Mouse (Mus musculus) T-helper 1 cell (primary cell): ENCODE results near the gene Atp6v1a.

Experiments
- in situ Hi-C: fragments of 300-600 bp; cut with MboI, MseI; formaldehyde crosslinking; loops from one replicate; pipeline ENCODE4 v1.15.1; 2025; ENCODE audit warnings: high pct_unique_total_duplicates

Gene Atp6v1a

DNA sequence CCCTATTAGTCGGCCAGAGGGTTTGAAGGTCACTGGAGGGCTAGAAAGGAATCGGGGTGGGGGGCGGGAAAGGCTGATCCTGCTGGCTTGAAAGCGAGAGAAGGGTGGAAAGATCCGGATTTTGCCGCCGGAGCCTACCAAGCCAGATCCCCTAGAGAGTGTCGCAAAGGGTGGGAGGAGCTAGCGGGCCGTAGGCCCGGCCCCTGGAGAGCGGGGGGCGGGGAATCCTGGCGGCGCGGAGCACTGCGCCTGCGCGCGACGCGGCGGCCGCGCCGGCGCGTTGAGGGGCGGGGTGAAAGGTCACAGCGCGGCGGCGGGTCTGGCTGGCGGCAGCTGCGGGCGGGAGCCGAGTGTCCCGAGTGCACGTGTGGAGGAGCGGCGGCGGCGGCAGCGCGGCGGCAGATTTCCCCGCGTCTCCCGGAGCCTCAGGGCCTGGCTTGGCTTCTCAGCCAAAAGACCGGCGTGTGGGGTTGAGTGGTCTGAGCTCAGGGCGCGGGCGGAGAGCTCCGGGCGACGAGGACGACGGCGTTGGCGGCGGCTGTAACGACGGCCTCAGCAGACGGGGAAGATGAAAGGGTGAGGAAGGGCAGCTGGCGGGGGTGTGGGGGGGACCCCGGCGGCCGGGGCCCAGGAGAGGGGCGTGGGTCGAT lies at the start of gene Atp6v1a, which contains the start of gene Naa50:
Gene Atp6v1a (minus strand): TSS at position 170 of the 650 bp plus-strand sequence.
Gene Naa50 (plus strand): TSS at position 295 of the 650 bp plus-strand sequence.
- in situ Hi-C loops, result no loop called here

DNA sequence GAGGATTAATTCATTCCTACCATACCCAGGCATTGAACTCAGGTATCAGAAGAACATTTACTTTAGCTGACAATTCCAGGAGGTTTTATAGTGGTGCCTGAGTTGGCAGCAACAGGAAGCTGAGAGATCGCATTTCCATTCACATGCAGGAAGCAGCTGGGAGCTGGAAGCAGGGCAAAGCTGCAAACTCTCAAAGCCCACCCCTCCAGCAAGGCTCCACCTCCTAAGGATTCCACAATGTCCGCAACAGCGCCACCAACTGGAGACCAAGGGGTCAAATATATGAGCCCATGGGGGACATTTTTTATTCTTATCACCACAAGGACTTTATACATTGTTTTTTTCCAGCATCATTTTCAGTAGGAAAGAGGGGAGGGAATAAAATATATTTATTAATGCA lies 49.3 kb upstream of the Atp6v1a start:
- in situ Hi-C loops, result no loop called here

DNA sequence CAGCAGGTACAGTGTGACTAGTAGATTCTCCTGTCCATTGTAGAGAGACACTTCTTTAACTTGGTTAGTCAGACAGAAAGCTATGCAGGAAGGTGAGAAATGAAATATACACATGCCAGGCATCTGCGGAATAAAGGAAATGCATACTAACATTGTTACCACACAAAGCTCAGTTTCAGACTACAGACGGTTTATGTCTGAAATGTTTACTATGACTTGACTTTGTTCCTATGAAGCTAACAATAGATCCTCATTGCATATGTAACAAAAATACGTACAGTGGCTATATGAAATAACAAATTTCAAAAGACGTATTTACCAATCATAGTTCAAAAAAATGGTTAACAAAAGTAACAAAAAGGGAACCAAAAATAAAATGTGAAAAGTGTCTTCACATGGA lies 47.7 kb upstream of the Atp6v1a start:
- in situ Hi-C loops, result no loop called here

DNA sequence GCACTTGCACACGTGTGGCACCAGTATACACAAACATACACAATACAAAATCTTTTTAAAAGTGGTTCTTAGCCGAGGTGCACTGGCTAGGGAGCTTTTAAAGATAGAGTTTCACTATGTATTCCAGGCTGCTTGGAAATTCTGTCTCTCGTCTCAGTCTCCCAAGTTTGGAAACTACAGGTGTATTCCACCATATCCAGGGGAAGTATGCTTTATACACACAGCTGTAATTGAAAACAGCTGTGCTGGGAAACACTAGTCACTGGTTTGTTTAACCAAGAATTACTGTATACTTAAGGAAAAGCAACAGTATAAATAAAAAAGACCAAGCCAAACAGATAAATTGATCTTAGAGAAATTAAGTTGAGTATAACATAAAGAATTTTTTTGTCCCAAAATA lies 45.3 kb upstream of the Atp6v1a start:
- in situ Hi-C loops, result no loop called here

DNA sequence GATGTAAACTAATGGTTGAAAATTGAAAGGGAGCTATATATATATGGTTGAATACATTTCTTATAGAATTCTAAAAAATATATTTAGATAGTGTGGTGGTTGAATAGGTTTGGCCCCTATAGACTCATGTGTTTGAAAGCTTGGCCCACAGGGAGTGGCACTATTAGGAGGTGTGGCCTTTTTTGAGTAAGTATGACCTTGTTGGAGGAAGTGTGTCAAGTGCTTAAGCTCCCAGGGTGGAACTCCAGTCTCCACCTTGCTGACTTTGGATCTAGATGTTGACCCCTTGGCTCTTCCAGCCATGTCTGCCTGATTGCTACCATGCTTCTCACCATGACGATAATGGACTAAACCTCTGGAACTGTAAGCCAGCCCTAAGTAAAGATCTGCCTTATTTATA lies 43.1 kb upstream of the Atp6v1a start:
- in situ Hi-C loops, result no loop called here

DNA sequence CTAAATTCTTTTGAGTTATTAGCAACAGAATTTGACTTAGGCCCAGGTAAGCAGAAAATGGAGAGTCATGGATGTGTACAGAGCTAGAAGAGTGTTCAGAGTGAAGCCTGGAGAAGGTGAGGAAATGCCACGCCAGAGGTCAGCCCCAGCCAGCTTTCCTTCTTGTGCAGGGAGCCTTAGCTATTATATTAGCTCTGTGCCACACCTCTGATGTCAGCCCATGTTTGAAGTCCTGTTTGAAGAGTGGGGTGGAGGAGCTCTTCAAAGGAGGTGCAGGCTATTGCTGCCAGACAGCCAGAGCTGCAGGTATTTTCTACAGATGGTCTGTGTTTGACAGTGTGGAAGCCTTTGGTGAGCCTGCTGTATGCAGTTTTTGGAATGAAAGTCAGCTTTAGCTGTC lies 39.0 kb upstream of the Atp6v1a start:
- in situ Hi-C loops, result no loop called here

DNA sequence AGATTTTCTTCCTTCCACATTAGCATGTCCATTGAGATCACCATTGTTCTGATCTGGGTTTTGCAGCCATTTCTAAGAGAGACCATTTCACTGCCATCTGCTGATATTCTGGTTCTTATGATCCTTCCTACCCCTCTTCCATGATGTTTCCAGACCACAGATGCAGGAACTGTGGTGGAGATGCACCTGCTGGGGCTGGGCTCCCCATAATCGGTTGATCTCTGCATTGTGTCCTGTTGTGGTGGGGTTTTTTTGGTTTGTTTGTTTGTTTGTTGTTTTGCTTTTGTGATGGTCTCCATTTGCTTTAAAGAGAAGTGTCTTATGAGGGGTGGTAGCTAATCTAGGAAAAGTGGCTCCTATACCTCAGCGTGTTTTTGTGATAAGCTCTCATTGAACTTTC lies 37.0 kb upstream of the Atp6v1a start:
- in situ Hi-C loops, result no loop called here

DNA sequence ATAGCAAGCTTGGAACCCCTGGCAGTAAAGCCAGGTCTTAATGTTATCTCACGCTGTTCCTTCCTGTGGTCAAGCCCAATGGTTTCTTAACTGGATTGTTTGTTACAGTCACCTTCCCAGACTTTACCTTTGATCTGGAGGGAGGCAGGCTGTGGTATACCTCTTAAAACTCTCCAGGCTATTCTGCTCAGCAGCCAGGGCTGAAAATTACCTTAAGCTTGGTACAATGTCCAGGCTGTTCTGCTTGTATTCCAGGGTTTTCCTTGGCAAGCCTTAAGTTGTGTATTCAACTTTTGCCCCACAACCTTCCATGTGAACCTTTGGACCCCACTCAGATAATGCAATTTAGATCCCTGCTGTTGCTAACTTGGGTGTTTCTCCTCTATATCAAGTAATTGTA lies 35.5 kb upstream of the Atp6v1a start:
- in situ Hi-C loops, result no loop called here

DNA sequence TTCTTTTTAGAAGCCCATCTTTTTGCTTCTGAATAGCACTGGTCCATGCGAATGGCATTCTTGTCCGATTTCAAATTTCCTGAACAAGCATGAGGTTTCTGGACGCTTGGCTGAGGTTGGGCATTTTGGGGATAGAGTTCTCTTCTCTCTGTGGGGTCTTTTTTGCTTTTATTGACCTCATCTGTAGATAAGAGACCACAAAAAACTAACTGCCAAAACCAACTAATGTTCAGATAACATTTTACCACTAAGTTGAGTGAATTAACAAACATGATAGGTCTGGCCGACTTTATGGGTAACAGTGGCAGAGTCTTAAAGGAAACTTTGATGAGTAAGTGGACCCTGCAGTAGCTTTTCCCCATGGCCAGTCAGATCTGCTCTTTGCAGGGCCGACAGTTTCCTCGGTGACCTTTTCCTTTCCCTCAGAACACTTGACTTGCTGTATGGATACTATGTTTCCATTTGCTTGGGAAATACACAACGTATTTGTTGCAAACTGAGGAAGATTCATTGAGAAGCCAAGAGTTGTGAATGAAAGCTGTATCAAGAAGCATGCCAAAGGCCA lies 34.5 kb upstream of the Atp6v1a start:
- in situ Hi-C loops, result no loop called here

DNA sequence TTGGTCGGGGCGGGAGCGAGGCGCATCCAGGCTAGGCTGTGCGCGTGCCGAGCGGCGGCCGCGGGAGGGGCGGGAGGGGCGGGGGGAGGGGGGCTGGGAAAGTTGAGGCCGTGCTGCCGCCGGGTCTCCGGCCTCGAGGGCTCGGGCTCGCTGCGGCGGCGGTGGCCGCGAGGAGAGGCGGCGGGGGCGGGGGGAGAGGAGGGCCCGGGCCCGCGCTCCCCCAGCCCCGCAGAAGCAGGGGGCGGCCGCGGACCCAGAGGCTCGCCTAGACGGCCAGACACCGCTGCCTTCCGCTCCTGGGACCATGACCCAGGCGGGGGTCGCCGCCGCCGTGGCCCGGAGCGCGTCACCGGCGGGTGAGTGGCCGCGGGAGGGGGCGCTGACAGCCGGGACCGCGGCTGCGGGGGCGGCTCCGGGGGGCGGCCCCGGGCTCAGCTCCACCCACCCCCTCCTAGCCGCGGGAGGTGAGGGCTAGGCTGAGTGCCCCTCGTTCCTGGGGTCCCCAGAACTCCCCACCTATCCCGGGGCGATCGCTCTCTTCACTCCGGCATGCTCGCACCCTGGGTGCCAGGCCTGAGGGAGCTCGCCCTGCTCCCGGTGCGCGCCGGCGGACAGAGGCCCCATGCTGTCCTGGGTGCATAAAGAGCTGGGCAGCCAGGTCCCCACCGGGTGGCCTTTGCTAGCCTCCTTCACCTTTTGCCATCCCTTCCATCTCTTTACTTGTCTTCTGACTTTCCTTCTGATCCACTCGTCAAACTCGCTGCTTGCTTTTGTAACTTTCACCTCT lies 33.8 kb upstream of the Atp6v1a start, which contains the start of gene Usf3:
Gene Usf3 (plus strand): TSS at position 92 of the 787 bp plus-strand sequence.
- in situ Hi-C loops, result no loop called here

DNA sequence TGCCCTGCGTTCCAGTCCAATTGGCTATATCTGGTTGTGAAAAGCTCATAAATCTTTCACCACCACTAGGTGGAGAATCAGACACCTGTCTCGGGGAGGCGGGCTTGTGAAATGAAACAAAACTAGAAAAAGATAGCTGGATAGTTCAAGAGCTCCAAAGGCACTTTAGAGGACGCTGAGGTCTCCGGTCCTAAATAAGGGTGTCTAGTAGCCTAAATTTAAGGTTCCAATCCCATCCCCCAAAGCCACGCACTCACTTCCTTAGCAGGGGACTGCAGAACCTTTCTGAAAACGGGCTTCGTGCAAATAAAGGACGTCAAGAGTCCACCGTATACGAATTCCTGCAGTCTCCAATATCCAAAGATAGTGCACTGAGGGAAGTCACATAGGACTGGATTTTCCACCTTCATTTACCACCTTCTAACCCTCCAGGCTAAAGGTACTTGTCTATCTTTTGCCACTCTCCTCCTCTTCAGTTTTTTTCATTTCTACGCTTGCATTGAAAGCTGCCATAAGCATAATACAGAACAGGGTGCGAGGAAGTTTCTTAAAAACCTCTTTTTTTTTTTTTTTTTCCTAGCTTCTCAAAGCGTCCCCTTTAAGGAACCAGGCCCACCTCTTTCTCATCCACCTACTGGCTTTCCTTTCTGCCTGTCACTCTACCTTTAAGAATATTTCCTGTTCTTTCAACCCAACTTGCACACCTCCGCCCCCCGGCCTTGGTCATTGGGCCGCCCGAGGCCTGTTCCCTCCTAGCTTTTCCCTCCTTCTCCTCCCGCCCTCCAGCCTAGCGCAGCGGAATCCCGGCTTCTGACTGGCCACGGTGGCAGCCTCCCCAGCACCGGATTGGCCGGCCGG lies 33.0 kb upstream of the Atp6v1a start:
- in situ Hi-C loops, result no loop called here

DNA sequence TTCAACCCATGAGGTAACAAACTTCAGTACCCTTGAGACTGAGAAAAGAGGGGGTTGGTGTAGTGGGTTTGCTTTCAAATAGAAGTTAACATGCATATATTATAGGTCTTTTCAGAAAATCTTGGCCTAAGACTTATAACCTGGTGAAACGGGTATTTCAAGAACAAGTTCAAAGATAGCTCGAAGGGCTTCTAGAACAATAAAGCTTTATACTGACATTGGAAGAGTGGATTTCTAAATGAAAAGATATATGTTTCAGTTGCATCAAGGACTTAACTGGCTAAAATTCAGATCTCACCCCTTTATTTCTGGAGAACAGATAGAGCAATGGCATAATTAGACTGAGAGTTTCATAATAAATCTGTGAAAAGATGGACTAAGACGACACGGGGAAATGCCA lies 29.5 kb upstream of the Atp6v1a start:
- in situ Hi-C loops, result no loop called here

DNA sequence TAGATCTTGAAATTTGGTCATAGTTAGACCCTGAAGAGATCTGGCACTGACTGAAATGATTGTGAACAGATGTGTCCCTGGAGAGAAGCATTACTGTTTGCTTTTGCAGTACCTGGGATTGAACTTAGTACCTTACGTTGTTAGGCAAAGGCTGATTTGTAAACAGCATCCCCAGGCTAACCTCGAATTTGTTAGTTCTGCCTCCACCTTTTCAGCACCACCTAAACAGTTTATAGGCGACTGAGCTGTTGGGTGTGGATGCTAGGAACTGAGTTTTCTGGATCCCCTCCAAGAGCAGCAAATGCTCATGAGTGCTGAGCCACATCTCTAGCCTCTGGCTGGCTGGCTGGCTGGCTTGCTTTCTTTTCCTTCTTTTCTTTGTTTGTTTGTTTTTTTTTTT lies 25.7 kb upstream of the Atp6v1a start:
- in situ Hi-C loops, result no loop called here

DNA sequence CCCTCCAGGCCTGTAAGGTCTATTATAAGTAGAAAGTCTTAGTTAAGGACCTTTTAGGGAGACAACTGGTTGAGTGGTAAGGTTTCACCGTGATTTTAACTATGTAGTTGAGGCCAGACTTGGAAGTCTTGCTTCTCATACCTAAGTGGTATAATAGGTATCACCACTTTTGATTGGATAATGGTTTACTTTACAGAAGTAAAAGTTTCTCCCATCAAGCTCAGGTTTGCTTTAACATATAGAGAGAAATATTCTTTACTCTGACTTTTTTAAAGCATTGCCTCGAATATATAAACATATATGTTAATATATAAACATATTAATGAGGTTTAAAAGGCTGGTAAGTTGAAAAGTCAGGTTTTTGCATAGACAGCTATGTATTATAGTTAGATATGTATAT lies 24.3 kb upstream of the Atp6v1a start:
- in situ Hi-C loops, result no loop called here

DNA sequence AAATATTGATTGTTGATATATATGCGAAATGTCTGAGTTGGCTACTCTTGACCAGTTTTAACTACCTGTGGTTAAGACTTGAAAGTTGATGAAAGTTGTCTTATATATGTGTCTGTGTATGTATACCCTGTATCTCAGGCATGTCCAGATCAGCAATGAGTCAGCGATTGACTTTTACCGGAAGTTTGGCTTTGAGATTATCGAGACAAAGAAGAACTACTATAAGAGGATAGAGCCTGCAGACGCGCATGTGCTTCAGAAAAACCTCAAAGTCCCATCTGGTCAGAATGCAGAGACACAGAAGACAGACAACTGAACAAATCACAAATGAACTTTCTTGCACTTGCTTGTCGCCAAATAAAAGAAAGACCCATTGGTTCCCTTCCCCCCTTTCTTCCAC lies 19.8 kb upstream of the Atp6v1a start:
- in situ Hi-C loops, result no loop called here

DNA sequence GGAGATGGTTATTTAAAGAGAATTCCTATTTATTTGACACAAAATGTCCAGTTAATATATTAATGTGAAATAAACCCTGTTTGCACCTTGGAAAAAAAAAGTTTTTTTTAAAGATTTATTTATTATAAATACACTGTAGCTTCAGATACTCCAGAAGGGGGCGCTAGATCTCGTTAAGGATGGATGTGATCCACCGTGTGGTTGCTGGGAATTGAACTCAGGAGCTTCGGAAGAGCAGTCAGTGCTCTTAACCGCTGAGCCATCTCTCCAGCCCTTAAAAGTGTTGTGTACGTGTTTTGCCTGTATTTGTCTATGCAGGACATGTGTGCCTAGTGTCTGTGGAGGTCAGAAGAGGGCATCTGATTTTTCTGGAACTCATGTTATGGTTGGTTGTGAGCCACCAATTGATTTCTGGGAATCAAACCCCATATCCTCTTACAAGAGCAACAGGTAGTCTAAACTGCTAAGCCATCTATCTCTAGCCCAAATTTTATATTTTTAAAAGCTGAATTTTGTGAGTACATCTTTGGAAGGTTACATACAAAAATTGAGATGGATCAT lies 15.1 kb upstream of the Atp6v1a start:
- in situ Hi-C loops, result no loop called here

DNA sequence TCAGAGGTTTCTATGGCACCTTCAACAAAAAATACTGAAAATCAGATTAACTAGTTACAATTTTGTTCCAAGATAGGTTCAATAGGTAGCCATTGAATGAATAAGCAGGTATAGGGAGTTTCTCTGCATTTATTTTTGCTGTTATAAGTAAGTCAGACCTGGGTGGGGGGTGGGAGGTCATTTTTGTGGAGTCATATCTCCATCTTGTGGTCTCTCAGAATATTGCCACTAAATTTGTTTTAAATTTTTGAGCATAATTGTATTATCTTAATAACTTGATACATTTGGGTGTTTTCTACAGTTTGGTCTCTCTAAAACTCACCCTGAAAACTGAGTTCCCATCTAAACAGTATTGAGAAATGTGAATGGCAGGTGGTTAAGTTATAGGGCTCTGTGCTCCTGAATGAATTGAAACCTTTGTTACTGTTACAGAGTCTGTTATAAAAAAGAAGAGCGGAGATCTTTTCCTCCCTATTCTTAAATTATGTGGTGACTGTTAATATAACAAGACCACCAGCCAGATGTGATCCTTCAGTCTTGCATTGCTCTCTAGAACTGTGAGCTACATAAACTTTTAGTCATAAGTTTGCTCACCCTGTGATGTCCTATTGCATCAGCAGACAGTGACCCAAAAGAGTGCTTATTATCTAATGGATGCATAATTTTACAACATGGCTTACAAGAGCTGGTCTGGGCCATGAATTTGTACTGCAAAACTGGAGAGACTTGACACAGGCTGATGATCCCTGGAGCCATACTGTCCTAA lies 9.7 kb upstream of the Atp6v1a start:
- in situ Hi-C loops, result no loop called here

DNA sequence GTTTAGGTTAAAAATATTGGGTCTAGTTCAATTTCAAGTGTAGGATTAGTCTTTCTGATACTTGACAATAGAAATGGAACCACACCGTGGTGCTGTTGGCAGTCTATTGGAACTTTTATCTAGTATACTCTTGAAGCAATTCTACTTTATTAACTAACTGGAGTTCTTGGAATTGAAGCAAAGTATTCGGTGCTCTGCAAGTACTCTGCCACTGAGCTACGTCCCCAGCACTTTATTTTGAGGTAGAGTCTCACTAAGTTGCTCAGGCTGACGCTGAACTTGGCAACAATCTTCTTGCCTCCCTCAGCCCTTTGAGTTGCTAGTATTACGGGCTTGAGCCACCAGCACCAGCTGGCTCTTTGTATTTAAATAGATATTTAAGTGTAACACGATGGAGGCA lies 2.0 kb upstream of the Atp6v1a start:
- in situ Hi-C loops, result no loop called here

DNA sequence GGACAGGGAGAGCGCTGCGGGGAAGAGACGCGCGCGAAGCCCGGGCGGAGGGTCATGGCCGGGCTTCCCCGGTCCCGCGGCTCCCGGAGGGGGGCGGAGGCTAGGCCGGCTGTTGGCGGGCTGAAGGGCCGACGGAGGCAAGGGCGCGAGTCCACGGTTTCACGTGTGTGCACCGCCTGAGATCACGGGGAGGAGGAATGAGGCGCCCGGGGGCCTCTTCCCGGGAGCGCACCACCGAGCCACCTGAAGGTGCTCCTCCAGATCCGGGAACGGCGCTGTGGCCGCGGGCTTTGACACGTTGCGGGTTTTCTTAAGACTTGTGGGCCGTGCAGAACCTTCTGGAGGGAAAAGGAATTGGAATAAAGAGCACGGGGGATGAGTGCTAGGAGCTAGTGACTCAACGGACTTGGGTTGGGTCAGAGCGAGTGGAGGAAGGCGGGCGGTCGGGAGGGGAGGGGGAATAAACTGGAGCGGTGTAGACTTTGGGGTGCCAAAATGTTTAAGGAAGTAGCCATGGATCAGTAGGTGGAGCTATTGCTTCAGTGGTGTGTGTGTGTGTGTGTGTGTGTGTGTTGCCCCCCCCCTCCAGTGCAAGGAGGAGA lies 782 bp upstream of the Atp6v1a start:
- in situ Hi-C loops, result no loop called here

DNA sequence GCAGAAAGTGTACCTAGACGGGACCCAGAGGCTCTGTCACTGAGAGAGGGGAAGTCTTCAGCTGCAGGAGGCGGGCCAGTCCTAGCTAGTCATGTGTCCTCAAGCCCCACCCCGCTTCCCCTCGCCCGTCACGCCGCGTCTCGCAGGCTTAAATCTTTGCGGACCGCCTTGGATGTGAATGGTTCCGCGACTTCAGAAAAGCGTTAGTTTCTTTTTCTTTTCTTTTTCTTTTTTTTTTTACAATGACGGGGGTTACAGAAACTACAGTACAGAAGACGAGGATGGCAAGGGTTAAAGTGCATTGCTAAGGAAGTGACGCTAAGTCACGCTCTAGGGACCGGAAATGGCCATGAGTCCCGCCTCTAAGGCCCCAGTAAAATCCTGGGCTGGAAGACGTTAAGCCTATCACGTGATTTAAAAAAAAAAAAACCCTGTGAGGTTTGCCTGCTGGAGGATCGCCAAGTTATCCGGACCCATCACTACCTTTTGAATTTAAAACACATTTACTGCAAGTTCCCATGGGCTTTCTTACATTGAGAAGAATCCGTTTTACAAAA lies 448 bp downstream of the Atp6v1a start:
- in situ Hi-C loops, result no loop called here
